Mouse (Mus musculus): ENCODE results near the gene Opalin. TPM values are rescaled to one million over a fixed set of nuclear protein-coding genes. Genes with fewer than 3 reads are reported as not detected.

Opalin gene
- polyA plus RNA-seq, 3 experiments from 2014 or later: not detected

Other genes with a start within 250 kb of the Opalin start
- 1 to 10 TPM; 2.7 to 5.1 (median 4.8) TPM for gene Ccnj, start 245.8 kb downstream of the Opalin start, polyA plus RNA-seq (2017; shearing (Covaris generic))
- 10 to 100 TPM; 11.7 to 13.0 (median 12.0) TPM for gene Zfp518a, start 182.4 kb downstream of the Opalin start, polyA plus RNA-seq (2017; shearing (Covaris generic))
- 1 to 10 TPM in 2 of 3 experiments, not detected in 1; 1.8 to 2.0 TPM for gene Blnk, start 82.6 kb downstream of the Opalin start, polyA plus RNA-seq (2017; shearing (Covaris generic))
- under 1 TPM in 2 of 3 experiments, not detected in 1; 0.18 to 0.42 TPM for gene Dntt, start 47.8 kb downstream of the Opalin start, polyA plus RNA-seq (2017; shearing (Covaris generic))
- gene Tll2, start 129.7 kb upstream of the Opalin start, polyA plus RNA-seq (2017; shearing (Covaris generic)): not detected
- gene Tm9sf3, start 186.9 kb upstream of the Opalin start, polyA plus RNA-seq (2017; shearing (Covaris generic)): 10 to 100 TPM; 21.4 to 38.9 (median 32.2) TPM